Mouse (Mus musculus): ENCODE data around the gene Smg9. TPM values are rescaled to one million over a fixed set of nuclear protein-coding genes. Genes with fewer than 3 reads are reported as not detected.

The Smg9 gene
- 10 to 100 TPM; 42.0 to 43.2 TPM for total RNA-seq (2021)

DNA sequence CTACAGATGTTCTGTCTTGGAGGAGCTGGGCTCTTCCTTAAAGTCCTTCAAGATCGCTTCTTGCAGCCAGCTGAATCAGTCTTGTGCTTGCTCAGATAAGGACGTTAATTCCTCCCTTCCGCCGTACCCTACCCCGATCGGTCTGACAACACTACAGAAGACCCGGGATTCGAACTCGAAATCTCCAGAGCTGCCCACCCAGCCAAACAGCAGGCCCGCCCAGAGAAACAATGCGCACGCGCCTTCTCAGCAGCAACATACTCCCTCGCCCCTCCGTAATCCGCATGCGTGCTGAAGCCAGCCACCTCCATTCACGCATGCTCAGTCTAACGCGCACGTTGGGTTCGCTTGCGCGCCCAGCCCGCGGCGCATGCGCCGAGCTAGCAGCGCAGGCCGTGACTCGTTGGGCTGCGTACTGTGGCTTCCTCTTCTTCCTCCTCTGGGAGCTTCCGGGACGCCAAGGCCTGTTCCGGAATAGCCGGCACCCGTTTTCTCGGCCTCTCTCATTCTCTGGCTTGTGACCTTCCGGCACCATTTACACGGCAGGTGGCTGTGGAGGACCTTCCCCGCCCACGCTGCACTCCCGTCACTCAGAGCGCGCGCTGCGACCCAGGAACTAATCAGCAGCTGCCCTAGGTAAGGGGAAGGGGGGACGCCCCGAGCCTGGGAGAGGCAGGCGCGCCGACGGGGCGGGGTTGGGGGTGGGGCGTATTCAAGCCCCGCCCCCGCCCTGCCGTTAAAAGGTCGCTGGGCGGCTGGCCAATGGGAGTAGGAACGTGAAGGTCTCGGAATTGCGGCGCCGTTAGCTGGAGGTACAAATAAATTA, at the start of gene Smg9:
Gene Smg9 (plus strand): TSS at position 364 of the 826 bp plus-strand sequence.
- intact Hi-C loops (cut with DNase I): no loop called here
- peak; percentile 98 for DNase-seq

DNA sequence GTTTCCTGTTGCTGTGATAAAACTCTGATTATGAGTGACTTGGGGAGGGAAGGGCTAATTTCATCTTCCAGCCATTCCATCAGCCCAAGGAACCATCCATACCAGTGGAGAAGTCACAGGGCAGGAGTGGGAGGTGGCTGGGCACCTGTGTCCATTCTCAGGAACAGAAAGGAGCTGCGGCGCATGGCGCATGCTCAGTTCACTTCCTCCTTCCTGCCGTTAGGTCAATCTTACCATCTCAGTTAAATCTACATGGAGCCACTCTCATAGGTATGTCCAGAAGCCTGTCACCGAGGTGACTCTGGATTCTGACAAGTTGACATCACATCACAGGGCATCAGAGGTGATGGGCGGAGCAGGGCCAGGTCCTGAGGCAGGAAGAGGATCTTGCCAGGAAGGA, 43.8 kb upstream of the Smg9 start:
- no peak for DNase-seq
- intact Hi-C loops (cut with DNase I): no loop called here

DNA sequence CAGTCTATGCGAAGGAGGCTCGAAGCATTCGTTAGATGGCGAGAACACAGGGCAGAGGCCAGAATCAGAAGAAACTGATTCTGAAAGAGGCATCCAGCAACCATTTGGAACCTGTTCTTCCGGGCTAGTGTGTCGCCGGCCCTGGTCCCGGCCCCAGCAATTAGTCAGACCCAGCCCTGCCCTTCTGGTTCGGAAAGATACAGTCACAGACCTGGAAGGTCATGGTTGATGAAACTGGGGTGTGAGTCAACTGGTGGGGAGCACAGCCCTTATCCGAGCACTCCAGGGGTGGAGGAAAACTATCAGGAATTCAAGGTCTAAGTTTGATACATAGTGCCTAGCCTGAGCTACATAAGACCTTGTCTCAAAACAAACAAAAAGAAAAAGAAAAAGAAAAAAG, 43.3 kb upstream of the Smg9 start:
- DNase-seq: no peak
- intact Hi-C loops (cut with DNase I): no loop called here

DNA sequence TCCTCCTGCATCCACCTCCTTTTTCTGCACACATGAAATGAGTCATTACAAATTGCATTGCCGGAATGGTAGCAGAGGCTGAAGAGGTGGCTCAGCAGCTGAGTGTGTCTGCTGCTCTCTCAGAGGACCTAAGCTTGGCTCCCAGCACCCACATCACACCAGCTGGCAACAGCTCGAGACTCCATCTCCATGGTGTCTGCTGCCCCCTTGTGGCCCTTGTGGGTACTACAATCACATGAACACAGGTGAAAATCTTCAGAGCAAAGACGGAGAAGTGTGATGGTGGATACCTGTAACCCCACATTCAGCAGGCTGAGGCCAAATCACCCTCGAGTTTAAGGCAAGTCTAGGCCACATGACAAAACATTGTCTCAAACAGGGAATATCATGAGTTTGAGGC, 41.5 kb upstream of the Smg9 start:
- intact Hi-C loops (cut with DNase I): no loop called here
- DNase-seq: no peak

DNA sequence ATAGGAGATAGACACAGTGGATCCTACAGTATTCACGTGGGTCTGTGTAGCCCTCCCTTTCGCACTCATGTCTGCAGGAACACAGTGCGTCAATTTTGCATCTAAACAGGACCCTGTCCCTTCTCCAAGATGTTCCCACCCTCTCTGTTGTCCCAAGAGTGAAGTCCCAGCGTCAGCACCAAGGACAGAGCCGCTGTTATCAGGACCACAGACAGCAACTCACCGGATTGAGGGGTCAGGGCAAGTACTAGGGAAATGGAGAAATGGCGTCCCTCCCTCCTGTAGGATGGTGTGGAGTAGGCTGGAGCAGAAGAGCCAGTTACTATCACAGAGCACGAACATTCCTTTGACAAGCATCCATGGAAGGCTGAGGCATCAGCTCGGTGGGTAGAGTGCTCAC, 40.1 kb upstream of the Smg9 start:
- intact Hi-C loops (cut with DNase I): no loop called here

DNA sequence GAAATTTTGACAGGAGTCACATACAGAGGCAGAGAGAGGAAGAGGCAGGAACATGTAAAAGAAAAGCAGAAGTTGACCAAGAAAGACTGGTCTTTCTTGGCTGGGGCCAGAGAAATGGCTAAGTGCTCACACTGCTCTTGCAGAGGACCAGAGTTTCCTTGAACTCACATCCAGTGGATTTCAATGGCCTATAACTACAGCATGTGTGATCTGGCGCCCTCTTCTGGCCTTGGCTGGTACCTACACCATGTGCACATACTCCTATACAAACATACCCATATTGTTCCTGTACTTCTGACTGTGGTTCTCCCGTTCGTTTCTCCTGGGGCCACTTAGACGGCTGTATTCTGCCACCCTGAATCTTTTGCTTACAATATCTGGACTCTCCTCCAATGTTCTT, 38.4 kb upstream of the Smg9 start:
- DNase-seq: no peak
- intact Hi-C loops (cut with DNase I): no loop called here

More for the DNA sequence above, 40.1 kb upstream of the Smg9 start:
- DNase-seq: no peak

DNA sequence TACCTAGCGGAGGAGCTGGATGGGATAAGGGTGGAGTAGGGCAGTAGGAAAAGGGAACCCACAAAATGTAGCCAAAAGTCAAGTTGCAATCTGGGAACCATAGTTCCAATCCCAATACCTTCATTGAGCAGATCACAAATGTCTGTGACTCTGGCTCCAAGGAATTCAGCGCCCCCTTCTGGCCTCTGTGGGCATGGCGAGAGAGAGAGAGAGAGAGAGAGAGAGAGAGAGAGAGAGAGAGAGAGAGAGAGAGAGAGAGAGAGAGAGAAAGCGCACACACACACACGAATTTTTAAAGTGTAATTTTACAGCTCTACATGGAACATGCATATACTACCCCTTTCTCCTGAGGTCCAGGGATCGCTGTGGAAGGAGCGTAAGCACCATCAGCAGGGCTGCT, 36.2 kb upstream of the Smg9 start:
- intact Hi-C loops (cut with DNase I): no loop called here
- peak; percentile 51 for DNase-seq

DNA sequence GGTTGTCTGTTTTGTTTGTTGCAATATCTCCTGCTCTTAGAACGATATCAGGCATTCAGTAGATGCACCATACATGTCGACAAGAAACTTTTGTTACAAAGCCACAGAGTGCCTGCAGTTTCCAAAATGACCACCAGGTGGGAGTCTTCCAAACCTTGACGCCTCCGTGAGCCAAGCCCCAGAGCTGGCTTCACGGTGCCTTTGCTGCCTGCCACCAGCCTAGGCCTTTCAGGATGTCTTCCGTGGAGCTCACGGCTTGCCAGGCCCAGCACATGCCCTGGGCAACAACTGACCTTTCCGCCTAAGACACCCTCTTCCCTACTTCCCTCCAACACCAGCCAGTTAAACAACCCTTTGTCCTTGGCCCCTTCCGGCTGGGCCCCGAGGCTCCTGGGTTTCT, 34.6 kb upstream of the Smg9 start:
- DNase-seq: peak; percentile 87
- intact Hi-C loops (cut with DNase I): no loop called here

DNA sequence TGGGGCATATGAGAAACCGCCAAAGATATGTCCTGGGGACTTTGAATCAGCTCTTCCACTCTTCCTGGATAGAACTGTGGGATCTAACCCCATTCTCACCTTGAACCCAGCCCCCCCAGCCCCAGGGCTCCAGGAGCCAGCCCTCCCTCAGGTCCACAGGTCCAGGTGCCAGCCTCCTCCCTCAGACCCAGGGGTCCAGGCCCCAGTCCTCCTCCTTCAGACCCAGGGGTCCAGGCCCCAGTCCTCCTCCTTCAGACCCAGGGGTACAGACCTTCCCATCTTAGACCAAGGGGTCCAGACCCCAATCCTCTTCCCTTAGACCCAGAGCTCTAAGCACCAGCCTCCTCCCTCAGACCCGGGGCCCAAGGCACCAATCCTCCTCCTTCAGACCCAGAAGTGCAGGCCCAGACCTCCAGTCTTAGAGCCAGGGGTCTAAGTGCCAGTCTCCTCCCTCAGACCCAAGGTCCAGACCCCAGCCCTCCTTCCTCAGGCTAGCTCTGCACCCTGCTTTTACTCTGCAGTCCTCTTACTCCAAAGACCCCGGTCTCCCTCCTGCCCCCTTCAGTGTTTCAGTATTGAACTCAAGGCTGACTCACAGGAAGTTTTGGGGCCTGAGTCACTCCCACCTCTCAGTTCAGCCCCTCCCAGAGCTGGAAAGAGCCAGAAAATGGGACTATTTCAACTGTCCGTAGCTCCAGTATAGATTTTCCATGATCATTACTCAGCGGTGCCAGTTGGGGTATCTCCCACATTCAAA, 34.0 kb upstream of the Smg9 start:
- DNase-seq: no peak
- intact Hi-C loops (cut with DNase I): no loop called here

DNA sequence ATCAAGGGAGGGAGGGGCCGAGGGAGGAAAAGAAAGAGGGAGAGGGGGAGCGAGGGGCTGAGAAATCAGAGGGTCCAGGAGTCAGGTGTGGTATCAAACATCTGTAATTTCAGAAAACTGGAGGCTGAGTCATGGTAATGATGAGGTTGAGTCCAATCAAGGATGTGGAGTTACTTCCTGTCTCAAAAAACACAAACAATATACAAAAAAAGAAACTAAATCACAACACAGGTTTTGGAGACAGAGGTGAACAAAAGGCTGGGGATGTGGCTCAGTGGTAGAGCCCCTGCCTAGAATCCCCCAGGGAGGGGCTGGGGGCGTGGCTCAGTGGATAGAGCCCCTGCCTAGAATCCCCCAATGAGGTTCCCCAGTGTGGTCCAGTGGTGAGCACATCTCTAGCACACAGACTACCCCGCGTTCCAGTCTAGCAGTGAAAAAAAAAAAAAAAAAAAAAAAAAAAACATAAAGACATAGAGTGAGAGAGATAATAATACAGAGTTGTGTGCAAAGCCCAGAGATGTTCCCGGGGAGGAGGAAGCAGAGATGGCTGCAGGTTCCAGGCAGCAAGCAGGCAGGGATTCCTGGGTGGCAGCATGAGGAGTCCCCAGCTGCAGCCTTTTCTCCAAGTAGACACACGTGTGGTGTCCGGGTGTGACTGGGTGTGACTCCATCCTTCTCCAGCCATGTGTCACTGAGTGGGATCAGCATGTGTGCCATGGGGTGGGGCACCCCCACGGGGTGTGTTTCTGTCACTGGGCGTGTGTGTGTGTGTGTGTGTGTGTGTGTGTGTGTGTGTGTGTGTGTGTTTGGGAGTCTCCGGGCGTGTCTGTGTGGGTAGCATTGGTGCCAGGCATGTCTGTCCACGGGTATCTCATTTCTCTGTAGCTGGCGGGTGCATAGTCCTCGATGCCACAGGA, 32.4 kb upstream of the Smg9 start:
- intact Hi-C loops (cut with DNase I): no loop called here
- no peak for DNase-seq

DNA sequence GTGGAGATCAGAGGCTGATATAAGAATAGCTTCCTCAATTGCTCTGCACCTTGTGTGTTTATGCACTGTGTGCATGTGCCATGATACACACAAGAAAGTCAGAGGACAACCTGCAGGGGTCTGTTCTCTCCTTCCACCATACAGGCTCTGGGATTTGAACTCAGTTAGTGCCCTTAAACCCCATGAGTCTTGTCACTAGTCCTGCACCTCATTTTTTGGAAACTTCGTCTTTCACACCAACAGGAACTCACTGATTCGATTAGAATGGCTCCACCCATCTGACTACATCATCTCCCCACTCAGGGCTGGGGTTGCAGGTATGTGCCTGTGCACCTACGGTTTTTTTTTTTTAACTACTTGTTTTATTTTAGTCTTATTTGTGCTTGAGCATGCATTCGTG, 31.2 kb upstream of the Smg9 start:
- intact Hi-C loops (cut with DNase I): no loop called here
- no peak for DNase-seq

DNA sequence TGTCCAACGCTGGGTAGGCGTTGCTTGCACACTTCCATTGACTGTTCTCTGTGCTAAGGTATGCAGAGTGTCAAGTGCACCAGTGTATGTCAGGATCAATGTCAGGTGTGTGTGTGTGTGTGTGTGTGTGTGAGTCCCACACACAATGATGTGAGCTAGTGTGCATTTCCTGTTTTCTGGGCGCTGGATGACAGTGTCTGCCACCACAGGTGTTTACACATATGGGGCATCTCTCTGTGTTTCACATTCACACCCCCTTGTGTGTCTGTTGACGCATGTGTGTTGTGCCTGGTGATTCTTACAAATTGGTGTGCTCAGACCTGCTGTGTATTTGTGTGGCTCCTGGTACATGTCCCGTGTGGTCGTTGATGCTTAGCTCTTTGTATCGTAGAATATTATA, 30.5 kb upstream of the Smg9 start:
- DNase-seq: no peak
- intact Hi-C loops (cut with DNase I): no loop called here

DNA sequence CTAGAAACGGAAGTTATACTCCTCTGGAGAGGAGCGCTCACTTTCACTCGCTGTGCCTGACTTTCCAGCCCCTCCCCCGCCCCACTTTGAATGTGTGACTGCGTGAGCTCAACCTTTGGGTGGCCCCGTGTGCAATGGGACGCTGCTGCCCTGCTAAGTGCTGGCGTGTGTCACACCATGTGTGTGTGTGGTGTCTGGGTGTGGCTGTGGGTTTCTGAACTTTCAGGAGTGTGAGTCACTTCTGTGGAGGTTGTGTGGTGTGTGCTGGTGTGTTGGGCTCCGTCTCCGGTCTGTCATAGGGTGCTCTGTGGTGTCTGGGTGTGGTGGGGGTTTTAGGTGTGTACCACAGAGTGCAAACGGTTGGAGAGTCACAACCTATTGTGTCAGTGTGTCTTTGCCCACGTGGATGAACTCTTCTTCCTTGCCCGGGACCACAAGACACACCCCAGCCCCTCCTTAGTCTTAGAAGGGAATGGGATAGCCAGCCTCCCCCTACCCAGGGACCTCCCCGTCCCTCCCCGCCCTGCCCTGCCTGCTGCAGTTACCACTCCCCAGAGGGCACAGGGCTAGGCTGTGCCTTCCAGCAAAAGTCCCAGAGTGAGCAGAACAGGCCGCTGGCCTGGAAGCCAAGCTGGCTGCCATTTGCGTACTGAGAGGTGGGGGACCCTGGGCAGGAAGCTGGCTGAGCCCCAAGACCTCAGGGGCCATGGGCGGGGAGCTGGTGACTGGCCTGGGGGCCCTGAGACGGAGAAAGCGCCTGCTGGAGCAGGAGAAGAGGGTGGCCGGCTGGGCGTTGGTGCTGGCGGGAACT, 29.5 kb upstream of the Smg9 start, which contains the start of gene Kcnn4:
Gene Kcnn4 (plus strand): TSS at position 533 of the 811 bp plus-strand sequence.
- intact Hi-C loops (cut with DNase I): no loop called here
- DNase-seq: no peak

DNA sequence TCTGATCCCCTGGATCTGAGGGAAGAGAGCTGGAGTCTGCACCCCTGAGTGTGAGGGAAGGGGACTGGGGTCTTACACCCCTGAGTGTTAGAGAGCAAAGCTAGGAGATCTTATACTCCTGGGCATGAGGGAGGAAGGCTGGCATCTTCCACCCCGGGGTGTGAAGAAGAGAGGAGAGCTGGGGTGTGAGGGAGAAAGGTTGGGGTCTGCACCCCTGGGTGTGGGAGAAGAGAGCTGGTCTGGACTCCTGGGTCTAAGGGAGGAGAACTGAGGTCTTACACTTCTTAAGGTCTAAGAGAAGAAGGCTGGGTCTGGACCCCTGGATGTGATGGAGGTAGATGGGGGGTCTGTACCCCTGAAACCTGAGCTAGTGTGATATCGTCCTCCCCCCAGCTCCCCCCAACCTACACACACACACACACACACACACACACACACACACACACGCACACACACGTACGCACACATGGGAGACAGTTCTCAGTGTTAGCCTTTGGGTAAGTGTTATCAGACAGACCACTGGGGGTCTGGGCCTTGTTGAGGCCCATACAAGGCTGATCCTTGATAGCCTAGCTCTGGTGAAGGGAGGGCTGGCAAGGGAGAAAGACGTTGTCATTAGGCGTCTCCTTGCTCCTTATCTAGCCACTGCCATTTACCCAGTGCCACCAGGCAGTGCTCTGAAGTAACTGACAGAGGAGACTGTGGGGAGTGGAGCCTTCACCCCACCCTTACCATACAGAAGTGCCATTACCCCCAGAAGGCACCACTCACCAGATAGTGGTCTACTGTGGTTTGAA, 28.2 kb upstream of the Smg9 start:
- no peak for DNase-seq
- intact Hi-C loops (cut with DNase I): no loop called here

DNA sequence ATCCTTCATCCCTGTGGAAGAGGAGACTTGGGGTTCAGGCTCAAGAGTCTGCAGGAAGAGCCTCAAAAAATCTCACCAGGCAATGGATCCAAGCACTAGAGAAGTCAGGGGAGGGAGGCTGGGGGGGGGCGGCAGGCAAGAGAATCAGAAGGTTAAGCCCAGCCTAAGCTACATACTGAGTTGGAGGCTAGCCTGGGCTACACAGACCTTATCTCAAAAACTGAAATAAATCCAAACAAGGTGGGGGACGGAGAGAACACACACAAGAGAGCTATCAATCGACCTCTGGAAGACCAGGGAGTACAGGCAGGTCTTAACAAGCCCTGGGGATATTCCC, 27.6 kb upstream of the Smg9 start:
- intact Hi-C loops (cut with DNase I): no loop called here
- DNase-seq: no peak

DNA sequence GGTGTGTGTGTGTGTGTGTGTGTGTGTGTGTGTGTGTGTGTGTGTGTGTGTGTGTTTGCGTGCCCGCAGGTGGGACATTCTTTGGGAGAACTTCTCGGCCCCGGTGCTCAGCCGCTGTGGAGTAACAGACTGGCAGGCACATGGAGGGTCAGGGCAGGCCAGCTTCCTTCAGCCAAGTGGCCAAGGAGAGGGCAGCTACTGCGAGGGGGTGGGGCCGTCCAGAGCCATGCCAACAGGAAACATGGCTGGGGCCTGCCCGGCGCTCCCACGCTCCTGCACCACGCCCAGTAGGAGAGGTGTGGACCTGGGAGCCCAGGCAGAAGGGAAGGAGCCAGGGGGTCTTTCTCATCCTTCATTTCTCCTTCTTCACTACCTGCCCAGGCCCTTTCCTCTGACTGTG, 27.1 kb upstream of the Smg9 start:
- no peak for DNase-seq
- intact Hi-C loops (cut with DNase I): no loop called here

DNA sequence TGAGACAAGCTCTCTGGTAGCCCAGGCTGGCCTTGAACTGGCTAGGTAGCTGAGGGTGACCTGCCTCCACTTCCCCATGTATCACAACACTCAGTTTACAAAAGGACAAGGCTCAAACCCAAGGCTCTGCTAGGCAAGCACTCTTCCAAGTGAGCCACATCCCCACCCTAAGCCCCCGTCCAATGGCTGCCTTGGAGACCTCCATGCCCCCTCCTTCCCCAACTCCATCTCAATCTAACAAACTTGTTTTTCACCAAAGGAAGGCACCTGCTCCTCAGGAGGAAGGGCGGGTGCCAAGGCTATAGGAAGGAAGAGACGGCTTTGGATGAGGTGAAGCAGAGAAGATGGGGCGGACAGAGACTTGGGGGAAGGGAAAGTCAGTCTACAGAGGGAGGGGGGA, 26.6 kb upstream of the Smg9 start:
- intact Hi-C loops (cut with DNase I): no loop called here
- no peak for DNase-seq

DNA sequence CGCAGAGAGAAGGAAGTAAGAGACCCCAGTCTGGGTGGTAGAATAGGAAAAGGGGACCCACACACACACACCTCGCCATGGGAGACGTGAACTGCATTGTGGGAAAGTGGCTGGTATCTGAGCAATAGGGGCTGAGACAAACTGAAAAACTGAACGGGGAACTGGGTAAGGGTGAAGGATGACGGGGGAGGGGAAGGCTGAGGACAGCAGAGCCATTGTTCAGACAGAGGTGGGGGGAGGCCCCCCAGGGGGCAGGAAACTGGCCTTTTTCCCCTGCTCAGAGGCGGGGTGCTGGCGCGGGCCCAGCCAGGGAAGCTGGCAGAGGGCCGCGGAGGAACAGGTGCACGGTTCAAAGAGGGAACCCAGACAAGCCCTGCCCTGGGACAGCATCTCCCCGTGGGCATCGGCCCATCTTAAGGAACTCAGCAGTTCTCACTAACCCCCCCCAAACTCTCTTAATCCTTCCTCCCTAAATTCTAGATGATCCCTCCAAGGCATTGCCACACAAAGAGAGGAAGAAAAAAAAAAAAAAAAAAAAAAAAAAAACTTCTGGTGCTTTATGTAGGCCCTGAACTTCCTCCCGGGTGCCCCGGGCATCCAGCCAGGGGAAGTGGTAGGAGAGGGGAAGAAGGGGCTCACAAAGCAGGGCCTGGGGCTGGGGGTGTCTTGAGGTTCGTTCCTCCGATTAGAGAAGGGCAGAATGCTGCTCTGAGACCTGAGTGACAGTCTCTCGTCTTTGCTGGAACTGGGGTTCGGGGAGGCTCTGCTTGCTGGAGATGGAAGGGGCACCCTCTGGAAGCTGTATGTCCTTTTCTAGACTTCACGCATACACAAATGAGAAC, 25.7 kb upstream of the Smg9 start:
- intact Hi-C loops (cut with DNase I): no loop called here
- peak; percentile 66 for DNase-seq

DNA sequence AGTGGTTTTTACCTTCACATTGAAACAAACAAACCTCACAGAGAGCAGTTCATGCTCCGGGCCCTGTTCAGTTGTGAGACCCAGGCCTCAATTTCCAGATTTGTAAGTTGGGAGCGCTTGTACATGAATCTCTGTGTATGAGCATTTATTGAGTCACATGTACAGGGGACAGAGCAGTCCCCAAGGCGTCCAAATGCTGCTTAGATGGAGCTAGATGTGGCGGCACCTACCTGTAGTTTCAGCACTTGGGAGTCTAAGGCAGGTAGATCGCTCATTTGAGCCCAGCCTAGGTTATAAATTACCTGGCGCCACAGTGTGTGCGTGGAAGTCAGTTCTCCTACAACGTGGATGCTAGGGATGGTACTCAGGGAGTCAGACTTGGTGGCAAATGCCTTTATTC, 23.0 kb upstream of the Smg9 start:
- intact Hi-C loops (cut with DNase I): no loop called here
- no peak for DNase-seq

All from left cerebral cortex, postnatal 4 days (tissue).